Mouse (Mus musculus) myocyte (in vitro differentiated cells): ENCODE data around the gene Bcl3. TPM values are rescaled to one million over a fixed set of nuclear protein-coding genes. Genes with fewer than 3 reads are reported as not detected.

Source experiments
- H3K27me3 ChIP-seq: one replicate; pipeline ENCODE4 v1.6.1; 2011; ENCODE audit not compliant: control insufficient read depth, insufficient read depth, insufficient read length
- H3K36me3 ChIP-seq: one replicate; pipeline ENCODE4 v1.6.1; 2011; ENCODE audit not compliant: control insufficient read depth, insufficient read depth
- H3K4me2 ChIP-seq: one replicate; pipeline ENCODE4 v1.6.1; 2011; ENCODE audit warnings: low read depth, control low read depth
- H3K4me3 ChIP-seq: one replicate; pipeline ENCODE4 v1.5.1; 2011; ENCODE audit warnings: mild to moderate bottlenecking, control low read depth, moderate library complexity
- H3K79me2 ChIP-seq: one replicate; pipeline ENCODE4 v1.6.1; 2011; ENCODE audit not compliant: control insufficient read depth, insufficient read depth
- H3ac ChIP-seq: one replicate; pipeline ENCODE4 v1.6.1; 2011; ENCODE audit not compliant: control insufficient read depth, insufficient read length
- CEBPB ChIP-seq: IDR thresholded peaks from 2 replicates; pipeline ENCODE4 v1.6.1; 2011; ENCODE audit warnings: mild to moderate bottlenecking, moderate library complexity; ENCODE audit not compliant: poor library complexity, insufficient read depth, severe bottlenecking
- E2F4 ChIP-seq: IDR thresholded peaks from one replicate; pipeline ENCODE4 v1.6.1; 2011; ENCODE audit warnings: mild to moderate bottlenecking, control low read depth, moderate library complexity; ENCODE audit not compliant: insufficient read depth
- MAX ChIP-seq: IDR thresholded peaks from one replicate; pipeline ENCODE4 v1.6.1; 2011; ENCODE audit warnings: low read depth, mild to moderate bottlenecking, control low read depth
- MYOD1 ChIP-seq, 3 experiments: IDR thresholded peaks; one replicate each; pipeline ENCODE4 v1.6.1; 2011; ENCODE audit warnings: control low read depth in 2 of 3, low read depth in 2 of 3, mild to moderate bottlenecking in 2 of 3, moderate library complexity in 1 of 3; ENCODE audit not compliant: insufficient read length in 2 of 3, control insufficient read depth in 1 of 3
- MYOG ChIP-seq, 3 experiments: IDR thresholded peaks; one replicate each; pipeline ENCODE4 v1.6.1; 2011; ENCODE audit warnings: control low read depth in 2 of 3, low read depth in 2 of 3, mild to moderate bottlenecking in 2 of 3; ENCODE audit not compliant: insufficient read length in 2 of 3, control insufficient read depth in 1 of 3, insufficient read depth in 1 of 3
- POLR2A ChIP-seq: IDR thresholded peaks from one replicate; pipeline ENCODE4 v1.6.1; 2011; ENCODE audit warnings: low read depth, mild to moderate bottlenecking, control low read depth, moderate library complexity; ENCODE audit not compliant: insufficient read length
- POLR2AphosphoS2 ChIP-seq: IDR thresholded peaks from one replicate; pipeline ENCODE4 v1.6.1; 2011; ENCODE audit warnings: low read depth, control low read depth; ENCODE audit not compliant: insufficient read length
- REST ChIP-seq: IDR thresholded peaks from one replicate; pipeline ENCODE4 v1.6.1; 2011; ENCODE audit warnings: mild to moderate bottlenecking, control low read depth, moderate library complexity; ENCODE audit not compliant: insufficient read depth, insufficient read length
- SRF ChIP-seq: IDR thresholded peaks from one replicate; pipeline ENCODE4 v1.6.1; 2011; ENCODE audit warnings: low read depth; ENCODE audit not compliant: control insufficient read depth, insufficient read length
- TCF12 ChIP-seq: IDR thresholded peaks from one replicate; pipeline ENCODE4 v1.6.1; 2011; ENCODE audit warnings: mild to moderate bottlenecking, control low read depth; ENCODE audit not compliant: poor library complexity, insufficient read depth, severe bottlenecking
- TCF3 ChIP-seq: IDR thresholded peaks from one replicate; pipeline ENCODE4 v1.6.1; 2011; ENCODE audit warnings: low read depth, control low read depth; ENCODE audit not compliant: insufficient read length
- USF1 ChIP-seq: IDR thresholded peaks from one replicate; pipeline ENCODE4 v1.6.1; 2011; ENCODE audit warnings: low read depth, mild to moderate bottlenecking, control low read depth, moderate library complexity
- polyA plus RNA-seq: library from polyadenylated mRNA; unstranded; fragments of >200 nt; fragmentation: generic; extraction: Trizol; gene quantifications from one replicate; pipeline ENCODE4 v1.2.1, GENCODE M21; 2012; ENCODE audit warnings: missing spikeins

The Bcl3 gene
- polyA plus RNA-seq, 1 experiment = 19.2 TPM

- Histone ChIP-seq H3K4me2 (peak overlapping the region; percentile 43), H3K79me2 (peaks cover 4% of the 10 kb centered on the region), H3K36me3 (no peaks in the 10 kb centered on the region), H3K27me3 (no peaks in the 10 kb centered on the region), H3K4me3 (no peak overlapping the region), H3ac (no peak overlapping the region)
- TF ChIP-seq TCF3 (no peak), MYOG (IDR thresholded peaks at IDR 0.05; ENCODE audit: control insufficient read depth in 1 of 3, insufficient read depth in 1 of 3, insufficient read length in 2 of 3, low read depth in 2 of 3) (peak in 1 of 3 experiments; percentile 49), REST (no peak), POLR2A (peak; percentile 34), SRF (no peak), USF1 (no peak), MYOD1 (IDR thresholded peaks at IDR 0.05; ENCODE audit: control insufficient read depth in 1 of 3, insufficient read length in 2 of 3, low read depth in 2 of 3) (no peak), MAX (no peak), CEBPB (no peak), POLR2AphosphoS2 (no peak), E2F4 (no peak), TCF12 (no peak)
Observed at GRCm38 (mm10) chr7:19826756-19827155, 4.2 kb upstream of the Bcl3 start.

- Histone ChIP-seq H3ac (no peak overlapping the region), H3K4me3 (no peak overlapping the region), H3K4me2 (peak overlapping the region; percentile 59), H3K27me3 (no peaks in the 10 kb centered on the region), H3K36me3 (no peaks in the 10 kb centered on the region), H3K79me2 (peaks cover 9% of the 10 kb centered on the region)
- TF ChIP-seq CEBPB = no peak
- no peak for TF ChIP-seq TCF3
- TF ChIP-seq SRF = no peak
- TF ChIP-seq MAX = no peak
- no peak for TF ChIP-seq TCF12
- no peak for TF ChIP-seq USF1
- no peak for TF ChIP-seq MYOD1 (IDR thresholded peaks at IDR 0.05; ENCODE audit: control insufficient read depth in 1 of 3, insufficient read length in 2 of 3, low read depth in 2 of 3)
- TF ChIP-seq POLR2A = peak; percentile 28
Observed at GRCm38 (mm10) chr7:19824182-19824973, 1.8 kb upstream of the Bcl3 start.

- Histone ChIP-seq H3K4me2 (peak overlapping the region; percentile 59), H3K79me2 (peaks cover 9% of the 10 kb centered on the region), H3ac (no peak overlapping the region), H3K4me3 (peak overlapping the region; percentile 26), H3K27me3 (no peaks in the 10 kb centered on the region), H3K36me3 (no peaks in the 10 kb centered on the region)
- TF ChIP-seq POLR2A (peak; percentile 17), USF1 (no peak), E2F4 (no peak), SRF (no peak)
Observed at GRCm38 (mm10) chr7:19823256-19824181, 949 bp upstream of the Bcl3 start.

- Histone ChIP-seq H3ac (peak overlapping the region; percentile 24), H3K4me3 (peak overlapping the region; percentile 26), H3K4me2 (peak overlapping the region; percentile 74), H3K79me2 (peaks cover 9% of the 10 kb centered on the region), H3K27me3 (no peaks in the 10 kb centered on the region), H3K36me3 (no peaks in the 10 kb centered on the region)
- TF ChIP-seq REST (no peak), E2F4 (no peak), TCF3 (no peak), TCF12 (no peak), POLR2A (no peak), MYOG (IDR thresholded peaks at IDR 0.05; ENCODE audit: control insufficient read depth in 1 of 3, insufficient read depth in 1 of 3, insufficient read length in 2 of 3, low read depth in 2 of 3) (no peak), MYOD1 (IDR thresholded peaks at IDR 0.05; ENCODE audit: control insufficient read depth in 1 of 3, insufficient read length in 2 of 3, low read depth in 2 of 3) (no peak), SRF (no peak)
Observed at GRCm38 (mm10) chr7:19822193-19822592, 377 bp downstream of the Bcl3 start.

GRCm38 (mm10) chr7:19821633-19822032 lies 937 bp downstream of the Bcl3 start:
- Histone ChIP-seq H3K79me2 (peaks cover 10% of the 10 kb centered on the region), H3ac (no peak overlapping the region), H3K27me3 (no peaks in the 10 kb centered on the region), H3K4me2 (peak overlapping the region; percentile 74), H3K4me3 (peak overlapping the region; percentile 26), H3K36me3 (no peaks in the 10 kb centered on the region)
- TF ChIP-seq MYOG (IDR thresholded peaks at IDR 0.05; ENCODE audit: control insufficient read depth in 1 of 3, insufficient read depth in 1 of 3, insufficient read length in 2 of 3, low read depth in 2 of 3) = no peak
- TF ChIP-seq POLR2A = no peak
- no peak for TF ChIP-seq TCF3
- TF ChIP-seq CEBPB = no peak
- TF ChIP-seq TCF12 = no peak
- TF ChIP-seq MAX = no peak
- TF ChIP-seq POLR2AphosphoS2 = no peak
- TF ChIP-seq USF1 = no peak
- no peak for TF ChIP-seq MYOD1 (IDR thresholded peaks at IDR 0.05; ENCODE audit: control insufficient read depth in 1 of 3, insufficient read length in 2 of 3, low read depth in 2 of 3)
- no peak for TF ChIP-seq E2F4
- TF ChIP-seq SRF = no peak
- TF ChIP-seq REST = no peak
